Mouse (Mus musculus) forebrain, embryonic 15.5 days (tissue): ENCODE measurements around the gene Foxp1. TPM values are rescaled to one million over a fixed set of nuclear protein-coding genes. Genes with fewer than 3 reads are reported as not detected.

ENCODE experiments used
- ATAC-seq: fragments of 200-750 bp; cut with Nextera tagmentation; replicated peaks from 2 replicates; pipeline ENCODE4 v1.8.0; 2017; ENCODE audit warnings: mild to moderate bottlenecking, moderate TSS enrichment, moderate library complexity
- H3K27ac ChIP-seq: fragments of 300-500 bp; sonication (generic); replicated peaks from 2 replicates; pipeline ENCODE4 v1.5.1; 2015; ENCODE audit warnings: mild to moderate bottlenecking, inconsistent platforms
- H3K27me3 ChIP-seq: fragments of 300-500 bp; sonication (generic); 2 replicates; pipeline ENCODE4 v1.6.1; 2015; ENCODE audit warnings: inconsistent platforms
- H3K36me3 ChIP-seq: fragments of 300-500 bp; sonication (generic); 2 replicates; pipeline ENCODE4 v1.6.1; 2015; ENCODE audit warnings: mild to moderate bottlenecking, inconsistent platforms
- H3K4me1 ChIP-seq: fragments of 300-500 bp; sonication (generic); 2 replicates; pipeline ENCODE4 v1.6.1; 2015; ENCODE audit warnings: inconsistent platforms
- H3K4me2 ChIP-seq: fragments of 300-500 bp; sonication (generic); replicated peaks from 2 replicates; pipeline ENCODE4 v1.6.1; 2015; ENCODE audit warnings: mild to moderate bottlenecking, inconsistent platforms
- H3K4me3 ChIP-seq: fragments of 300-500 bp; sonication (generic); 2 replicates; pipeline ENCODE4 v1.5.1; 2015; ENCODE audit warnings: mild to moderate bottlenecking, inconsistent platforms
- H3K9ac ChIP-seq: fragments of 300-500 bp; sonication (generic); replicated peaks from 2 replicates; pipeline ENCODE4 v1.6.1; 2015; ENCODE audit warnings: mild to moderate bottlenecking, inconsistent platforms
- H3K9me3 ChIP-seq: fragments of 300-500 bp; sonication (generic); 2 replicates; pipeline ENCODE4 v1.6.1; 2016; ENCODE audit warnings: inconsistent platforms
- WGBS: fragments of 180-500 bp; shearing (Covaris S2); methylation state at CpG from one replicate; pipeline ENCODE4 v1.1.7; 2015; ENCODE audit warnings: mixed read lengths; 5-methylcytosine and 5-hydroxymethylcytosine counted together
- polyA plus RNA-seq: library from polyadenylated mRNA; unstranded; fragments of >200 nt; fragmentation: Nextera tagmentation; extraction: Ambion mirVana; gene quantifications from 2 replicates; pipeline ENCODE4 v1.2.1, GENCODE M21; 2015

Gene Foxp1
- polyA plus RNA-seq, 1 experiment from 2014 or later, result 102 TPM

DNA sequence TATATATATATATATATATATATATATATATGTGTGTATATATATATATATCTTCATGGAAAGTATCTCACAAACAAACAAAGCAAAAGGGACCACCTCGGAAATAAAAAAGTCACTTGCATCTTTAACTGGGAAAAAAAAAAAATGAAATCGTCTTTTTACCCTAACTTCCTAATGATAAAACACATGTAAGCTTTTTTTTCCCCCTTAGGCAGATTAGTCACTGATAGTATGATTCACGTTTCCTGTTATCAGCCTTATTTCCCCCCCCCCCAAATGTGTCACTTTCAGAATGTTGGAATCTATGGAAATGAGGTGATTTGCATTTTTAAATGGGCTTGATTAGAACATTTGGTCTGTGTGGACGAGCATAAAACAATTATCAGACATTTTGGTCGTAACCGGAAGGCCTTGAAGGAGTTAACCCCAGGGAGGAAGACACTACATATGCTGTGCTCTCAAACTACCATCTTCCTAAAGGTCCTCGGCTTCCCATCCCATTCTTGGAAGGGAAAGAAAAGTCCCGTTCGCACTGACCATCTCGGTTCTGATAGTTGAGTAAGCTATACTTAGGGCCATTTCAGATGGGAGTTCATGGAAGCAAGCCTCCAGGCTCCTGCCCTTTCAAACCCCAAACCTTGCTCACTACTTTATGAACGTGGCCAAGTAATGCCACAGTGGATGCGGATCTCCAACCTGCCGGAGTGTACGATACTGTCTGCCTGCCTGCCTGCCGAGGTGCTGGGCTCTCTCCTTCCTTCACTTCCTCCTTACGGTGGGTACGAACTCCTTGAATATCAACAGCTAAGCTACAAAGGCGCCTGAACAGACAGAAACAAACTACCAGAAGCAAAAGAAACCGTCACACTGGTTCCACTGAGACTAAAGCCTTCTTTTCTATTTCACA, 495.6 kb downstream of the Foxp1 start:
- Histone ChIP-seq H3K4me2 (peak overlapping the region; percentile 72), H3K9ac (peak overlapping the region; percentile 74), H3K4me1 (peaks cover 21% of the 10 kb centered on the region), H3K4me3 (peak overlapping the region; percentile 65), H3K36me3 (no peaks in the 10 kb centered on the region), H3K27me3 (0 out of 2 replicates have a peak, but pooled peaks cover 3% of the 10 kb centered on the region), H3K9me3 (no peaks in the 10 kb centered on the region), H3K27ac (peak overlapping the region; percentile 81)
- 12% methylated on average over 19 of the region's 19 CpGs for WGBS
- ATAC-seq, result no peak

DNA sequence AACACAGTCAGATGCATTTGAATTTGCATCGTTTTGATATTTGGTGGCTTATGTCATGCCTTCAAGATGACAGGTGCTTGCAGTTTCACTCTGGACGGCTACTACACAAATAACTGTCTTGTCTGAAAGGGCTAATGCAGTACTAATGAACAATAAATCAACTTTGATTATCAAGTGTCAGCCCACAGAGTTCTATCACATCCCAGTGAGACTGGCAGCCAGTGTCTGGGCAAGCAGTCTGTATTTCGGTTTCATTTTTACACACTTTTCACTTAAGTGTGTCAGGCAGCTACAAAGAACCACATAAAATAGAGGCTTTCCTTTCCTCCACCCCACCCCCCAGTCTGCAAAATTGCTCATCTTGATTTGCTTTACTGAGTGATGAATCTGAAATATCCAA, 496.5 kb downstream of the Foxp1 start:
- ATAC-seq, result no peak
- Histone ChIP-seq H3K36me3 (no peaks in the 10 kb centered on the region), H3K9me3 (no peaks in the 10 kb centered on the region), H3K4me1 (peaks cover 23% of the 10 kb centered on the region), H3K9ac (0 out of 2 replicates have a peak overlapping the region, but pooled peaks have one; percentile 2), H3K27ac (peak overlapping the region; percentile 38; the same call in 1 of the 2 replicates), H3K4me2 (peak overlapping the region; percentile 28), H3K27me3 (0 out of 2 replicates have a peak, but pooled peaks cover 3% of the 10 kb centered on the region), H3K4me3 (peak overlapping the region; percentile 25)
- WGBS, result 40% methylated on average over 3 of the region's 3 CpGs

DNA sequence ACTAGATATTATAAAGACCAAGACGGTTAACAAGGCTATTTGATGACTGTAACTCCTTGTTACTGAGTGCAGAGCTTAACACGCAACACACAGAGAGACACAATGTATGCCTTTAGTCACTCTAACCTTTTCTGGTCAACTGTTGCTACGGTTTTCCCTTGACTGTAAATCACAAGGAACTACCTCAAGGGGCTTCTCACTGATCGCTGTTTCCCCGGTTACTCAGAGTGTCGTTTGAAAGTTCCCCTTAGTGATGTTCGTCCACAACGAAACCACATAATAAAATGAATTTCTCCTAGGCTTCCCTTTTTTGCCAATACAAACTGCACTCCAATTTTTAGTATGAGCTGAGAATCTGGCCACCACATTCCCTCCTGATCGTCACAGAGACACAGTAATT, 497.9 kb downstream of the Foxp1 start:
- H3K27me3 ChIP-seq, result 0 out of 2 replicates have a peak, but pooled peaks cover 3% of the 10 kb centered on the region
- H3K27ac ChIP-seq, result peak overlapping the region; percentile 9; the same call in 1 of the 2 replicates
- ATAC-seq, result no peak
- H3K4me1 ChIP-seq, result peaks cover 29% of the 10 kb centered on the region
- peak overlapping the region; percentile 14; the same call in 1 of the 2 replicates for H3K4me2 ChIP-seq
- no peaks in the 10 kb centered on the region for H3K9me3 ChIP-seq
- 42% methylated on average over 9 of the region's 9 CpGs for WGBS
- 0 out of 2 replicates have a peak overlapping the region, but pooled peaks have one; percentile 22 for H3K9ac ChIP-seq
- H3K36me3 ChIP-seq, result no peaks in the 10 kb centered on the region
- H3K4me3 ChIP-seq, result peak overlapping the region; percentile 18

DNA sequence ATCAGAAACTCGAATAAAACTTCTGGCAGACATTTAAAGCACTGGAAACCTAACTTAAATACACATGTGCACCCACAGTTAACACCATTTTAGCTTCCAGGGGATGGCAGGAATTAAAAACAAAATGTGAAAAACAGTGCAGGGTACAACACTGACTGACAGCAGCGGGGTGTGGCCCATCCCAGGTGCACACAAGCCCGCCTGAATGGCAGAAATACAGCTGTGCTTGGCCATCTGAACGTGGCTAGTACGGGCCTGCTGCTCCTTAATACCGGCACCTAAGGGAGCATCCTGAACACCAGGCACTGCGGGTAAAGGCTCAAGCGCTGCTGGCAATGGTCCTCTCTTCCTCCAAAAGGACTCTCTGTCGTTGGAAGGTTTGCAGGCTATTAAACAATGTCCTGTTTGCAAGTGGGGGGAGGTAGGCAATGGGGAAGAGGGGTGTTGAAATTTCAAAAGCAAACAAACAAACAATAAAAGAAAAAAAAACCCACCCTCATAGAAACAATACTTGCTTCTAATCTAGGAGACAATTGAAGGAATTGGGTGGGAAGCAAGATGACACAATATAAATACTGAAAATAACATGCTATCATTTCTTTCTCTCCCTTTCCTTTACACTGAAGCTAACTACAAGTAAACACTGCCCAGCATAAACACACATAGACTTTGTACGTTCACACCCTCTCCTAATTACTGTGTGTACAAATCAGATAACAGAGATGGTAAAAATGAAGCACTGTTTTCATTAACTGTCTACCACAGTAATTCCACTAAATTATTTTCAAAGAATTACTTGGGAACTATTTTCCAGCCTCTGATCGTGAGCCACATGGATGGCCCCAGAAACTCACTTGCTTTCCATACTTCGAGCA, 501.7 kb downstream of the Foxp1 start:
- Histone ChIP-seq H3K36me3 (no peaks in the 10 kb centered on the region), H3K9me3 (no peaks in the 10 kb centered on the region), H3K27me3 (0 out of 2 replicates have a peak, but pooled peaks cover 5% of the 10 kb centered on the region), H3K4me2 (no peak overlapping the region), H3K9ac (no peak overlapping the region), H3K4me1 (peaks cover 23% of the 10 kb centered on the region), H3K27ac (no peak overlapping the region), H3K4me3 (no peak overlapping the region)
- WGBS, result 42% methylated on average over 12 of the region's 12 CpGs
- ATAC-seq, result no peak

DNA sequence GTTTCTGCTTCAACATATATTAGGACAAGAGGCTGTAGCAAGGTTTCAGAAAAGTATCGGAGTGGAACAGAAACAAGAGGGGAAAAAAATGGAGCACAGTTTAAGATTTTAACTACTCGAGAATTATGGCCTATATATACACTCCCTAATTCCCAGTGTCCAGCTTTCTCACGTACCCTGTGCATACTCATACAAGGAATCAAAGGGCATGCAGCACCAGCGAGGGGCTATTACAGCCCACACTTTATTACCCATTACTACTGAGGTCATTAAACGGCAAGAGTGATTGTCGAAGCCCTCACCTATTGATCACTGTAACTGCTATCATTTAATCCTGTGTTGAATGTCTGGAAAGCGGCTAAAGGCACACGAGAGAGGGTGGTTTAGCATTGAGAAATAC, 502.8 kb downstream of the Foxp1 start:
- Histone ChIP-seq H3K4me3 (no peak overlapping the region), H3K27me3 (0 out of 2 replicates have a peak, but pooled peaks cover 5% of the 10 kb centered on the region), H3K4me2 (no peak overlapping the region; the same call in 1 of the 2 replicates), H3K36me3 (no peaks in the 10 kb centered on the region), H3K9ac (no peak overlapping the region), H3K4me1 (peaks cover 28% of the 10 kb centered on the region), H3K9me3 (no peaks in the 10 kb centered on the region), H3K27ac (0 out of 2 replicates have a peak overlapping the region, but pooled peaks have one; percentile 9)
- 69% methylated on average over 8 of the region's 8 CpGs for WGBS
- ATAC-seq, result no peak

DNA sequence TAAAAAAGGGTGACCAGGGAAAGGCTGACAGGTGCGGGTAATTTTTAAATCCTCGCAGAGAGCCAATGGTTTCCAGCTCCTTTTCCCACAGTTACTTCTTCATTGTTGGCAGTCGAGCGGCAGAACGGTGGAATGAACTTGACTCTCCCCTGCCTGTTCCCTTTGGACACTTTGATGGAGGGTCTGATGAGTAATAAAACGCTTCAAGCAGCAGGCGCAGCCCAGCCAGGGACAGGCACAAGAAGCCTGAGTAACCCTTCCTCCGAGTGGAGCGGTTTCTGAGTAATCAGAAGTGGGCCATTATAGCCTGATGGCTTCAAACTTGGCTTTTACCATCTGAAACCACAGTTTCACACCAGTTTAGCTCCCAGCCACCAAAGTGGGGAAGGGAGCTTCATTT, 503.3 kb downstream of the Foxp1 start:
- Histone ChIP-seq H3K36me3 (no peaks in the 10 kb centered on the region), H3K9me3 (no peaks in the 10 kb centered on the region), H3K27ac (0 out of 2 replicates have a peak overlapping the region, but pooled peaks have one; percentile 9), H3K4me3 (no peak overlapping the region), H3K4me1 (peaks cover 32% of the 10 kb centered on the region), H3K9ac (no peak overlapping the region), H3K27me3 (0 out of 2 replicates have a peak, but pooled peaks cover 5% of the 10 kb centered on the region), H3K4me2 (no peak overlapping the region)
- ATAC-seq, result no peak
- WGBS, result 44% methylated on average over 9 of the region's 9 CpGs

DNA sequence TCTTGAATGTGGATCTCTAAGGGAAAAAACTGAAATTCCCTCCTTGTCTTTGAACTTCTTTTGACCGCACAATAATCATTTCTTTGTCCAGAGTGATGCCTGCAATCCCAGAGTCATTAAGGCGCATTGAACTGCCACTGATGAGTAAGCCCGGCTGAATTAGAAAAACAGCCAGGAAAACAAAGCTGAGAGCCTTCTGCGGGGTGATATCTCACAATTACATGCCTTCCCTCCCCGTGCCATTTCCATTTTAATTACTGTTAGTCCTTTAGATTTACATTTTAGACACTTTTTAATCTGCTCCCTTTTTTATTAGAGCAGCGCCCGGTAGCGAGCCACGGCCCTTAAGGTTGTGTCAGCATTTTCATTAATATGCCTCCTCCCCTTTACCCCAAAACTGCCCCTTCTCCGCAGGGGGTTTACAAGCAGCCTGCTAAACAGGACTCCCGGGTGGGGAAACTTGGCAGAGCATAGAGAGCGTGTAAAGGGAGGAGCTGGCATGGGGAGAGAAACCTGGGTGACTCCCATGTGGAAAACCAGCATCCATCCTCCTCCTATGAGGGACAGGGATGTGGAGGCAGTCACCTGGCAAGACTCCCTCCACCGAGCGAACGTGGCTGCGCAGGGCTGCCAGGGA, 508.5 kb downstream of the Foxp1 start:
- peaks cover 38% of the 10 kb centered on the region for H3K4me1 ChIP-seq
- H3K9ac ChIP-seq, result no peak overlapping the region
- H3K36me3 ChIP-seq, result no peaks in the 10 kb centered on the region
- no peak overlapping the region for H3K4me3 ChIP-seq
- peak overlapping the region; percentile 26 for H3K4me2 ChIP-seq
- 14% methylated on average over 16 of the region's 16 CpGs for WGBS
- H3K27ac ChIP-seq, result peak overlapping the region; percentile 47; the same call in 1 of the 2 replicates
- H3K27me3 ChIP-seq, result 0 out of 2 replicates have a peak, but pooled peaks cover 3% of the 10 kb centered on the region
- H3K9me3 ChIP-seq, result no peaks in the 10 kb centered on the region
- peak; percentile 46; the same call in 1 of the 2 replicates for ATAC-seq

DNA sequence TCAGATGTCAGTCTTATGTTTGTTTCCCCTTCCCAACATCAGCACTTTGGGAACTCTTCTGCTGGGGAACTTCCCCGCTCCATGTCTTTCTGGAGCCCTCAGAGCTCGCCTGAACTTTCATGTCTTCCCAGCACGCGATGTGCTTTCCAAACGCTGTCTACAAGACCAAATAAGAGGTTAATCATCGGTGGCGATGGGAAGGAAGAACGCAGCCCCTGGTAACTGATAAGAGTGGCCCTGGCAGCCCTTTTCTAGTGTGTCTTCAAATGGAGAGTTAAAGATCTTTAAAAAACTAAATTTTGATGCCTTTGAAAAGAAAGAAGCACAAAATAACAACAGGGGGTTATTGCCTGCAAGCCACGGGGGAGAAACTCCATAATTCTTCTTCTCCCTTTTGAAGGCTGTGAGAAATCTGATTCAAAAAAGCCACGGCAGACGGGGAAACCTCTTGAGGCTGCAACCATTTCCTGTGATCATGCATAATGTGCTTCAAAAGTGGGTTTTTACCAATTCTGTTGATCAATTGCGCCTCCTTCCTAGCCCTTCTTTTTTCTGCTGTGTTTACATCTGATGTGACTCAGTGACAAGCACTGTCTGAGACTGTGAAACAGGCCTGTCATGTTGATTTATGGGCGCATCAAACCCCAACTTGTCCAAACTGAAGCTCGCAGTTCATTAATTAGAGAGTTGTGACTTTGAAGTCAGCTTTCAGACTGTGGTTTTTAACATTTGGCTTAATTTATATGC, 509.2 kb downstream of the Foxp1 start:
- no peak overlapping the region for H3K4me3 ChIP-seq
- peaks cover 33% of the 10 kb centered on the region for H3K4me1 ChIP-seq
- H3K27me3 ChIP-seq, result 0 out of 2 replicates have a peak, but pooled peaks cover 3% of the 10 kb centered on the region
- no peak overlapping the region for H3K9ac ChIP-seq
- no peaks in the 10 kb centered on the region for H3K9me3 ChIP-seq
- H3K27ac ChIP-seq, result 0 out of 2 replicates have a peak overlapping the region, but pooled peaks have one; percentile 7
- 17% methylated on average over 14 of the region's 14 CpGs for WGBS
- peak; percentile 61; the same call in 1 of the 2 replicates for ATAC-seq
- H3K36me3 ChIP-seq, result peaks cover 4% of the 10 kb centered on the region; the same call in 1 of the 2 replicates
- peak overlapping the region; percentile 26 for H3K4me2 ChIP-seq

DNA sequence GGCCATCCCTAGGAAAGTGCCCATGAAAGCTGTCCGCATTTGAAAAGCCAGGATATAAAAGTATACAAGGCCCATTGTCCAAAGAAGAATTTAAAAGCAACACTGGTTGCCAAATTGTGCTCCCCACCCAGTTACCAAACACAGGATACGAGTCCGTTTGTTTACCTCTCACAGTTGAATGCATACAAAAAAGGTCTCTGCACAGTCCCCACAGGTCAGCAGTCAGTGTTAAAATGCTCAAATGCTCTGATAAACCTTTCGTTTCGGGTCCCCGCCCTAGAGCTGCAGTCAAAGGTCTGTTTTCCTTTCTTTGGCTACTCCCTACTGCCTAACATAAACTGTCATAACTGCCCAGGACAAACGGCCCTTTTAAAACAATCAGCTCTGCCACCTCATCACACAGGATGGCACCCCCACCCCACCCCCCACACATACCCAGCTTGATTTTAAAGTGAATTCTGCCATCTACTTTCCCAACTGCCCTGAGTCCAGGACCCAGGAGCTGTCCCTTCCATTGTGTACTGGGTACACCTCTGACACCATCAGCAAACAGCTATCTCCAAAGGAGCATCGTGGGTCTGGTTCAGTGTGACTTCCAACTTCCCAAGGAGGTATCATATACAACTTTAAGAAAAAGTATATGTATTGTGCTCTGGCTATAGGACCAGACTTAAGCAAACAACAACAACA, 510.5 kb downstream of the Foxp1 start:
- H3K4me2 ChIP-seq, result no peak overlapping the region
- 0 out of 2 replicates have a peak, but pooled peaks cover 3% of the 10 kb centered on the region for H3K27me3 ChIP-seq
- ATAC-seq, result no peak
- peaks cover 27% of the 10 kb centered on the region for H3K4me1 ChIP-seq
- H3K27ac ChIP-seq, result no peak overlapping the region
- H3K9ac ChIP-seq, result no peak overlapping the region
- H3K9me3 ChIP-seq, result no peaks in the 10 kb centered on the region
- peaks cover 7% of the 10 kb centered on the region; the same call in 1 of the 2 replicates for H3K36me3 ChIP-seq
- 68% methylated on average over 8 of the region's 8 CpGs for WGBS
- H3K4me3 ChIP-seq, result no peak overlapping the region

DNA sequence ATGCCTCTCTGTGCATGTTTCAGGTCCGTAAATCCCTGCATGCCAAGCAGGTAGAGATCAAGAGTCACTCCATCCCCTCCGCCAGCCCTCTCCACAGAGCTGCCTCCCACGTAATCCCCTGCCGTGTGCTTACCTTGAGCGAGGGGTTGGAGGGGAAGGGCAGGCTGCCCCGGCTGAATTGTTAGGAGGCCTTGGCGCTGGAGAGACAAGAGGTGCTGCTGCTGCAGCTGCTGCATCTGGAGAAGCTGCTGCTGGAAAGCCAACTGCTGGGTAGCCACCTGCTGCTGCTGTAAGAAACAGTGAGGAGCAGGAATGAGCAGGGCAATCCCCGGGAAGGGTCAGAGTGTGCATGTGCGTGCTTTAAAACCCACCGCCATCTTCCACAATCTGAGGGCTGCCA, 512.8 kb downstream of the Foxp1 start:
- no peak overlapping the region for H3K4me2 ChIP-seq
- no peaks in the 10 kb centered on the region for H3K27me3 ChIP-seq
- H3K4me3 ChIP-seq, result no peak overlapping the region
- ATAC-seq, result no peak
- H3K9me3 ChIP-seq, result no peaks in the 10 kb centered on the region
- WGBS, result 47% methylated on average over 10 of the region's 10 CpGs
- H3K36me3 ChIP-seq, result peaks cover 7% of the 10 kb centered on the region; the same call in 1 of the 2 replicates
- no peak overlapping the region for H3K9ac ChIP-seq
- H3K4me1 ChIP-seq, result peaks cover 23% of the 10 kb centered on the region
- H3K27ac ChIP-seq, result no peak overlapping the region
